In the genomic region with DNA sequence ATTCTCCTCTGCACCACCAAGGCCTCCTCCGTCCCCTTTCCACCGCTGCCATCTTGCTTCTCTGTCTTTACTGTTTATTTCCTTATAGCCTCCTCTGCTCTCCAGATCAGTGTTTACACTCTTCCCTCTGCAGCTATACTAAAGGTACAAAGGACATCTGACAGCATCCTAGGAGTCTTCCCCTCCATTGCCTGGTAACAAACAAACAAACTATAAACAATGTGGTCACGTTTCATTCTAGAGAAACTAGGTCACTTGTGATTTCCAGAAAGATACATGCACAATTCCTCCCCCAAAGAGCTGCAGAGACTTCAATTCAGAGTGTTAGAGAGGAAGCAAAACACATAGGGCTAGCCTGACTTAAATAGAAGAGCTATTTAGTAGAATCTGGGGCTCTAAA, we compare ENCODE assay signal across 25 mouse cellular contexts.
DNase-seq lines count a peak whose midpoint lies in the region; ATAC-seq and TF ChIP-seq lines count a peak whose summit lies in the region.
"Had no signal": no experiment of that assay in that cellular context is flagged by ENCODE, and none has a peak within 500 bp of the region (broad histone marks: within the 10 kb centered on the region; RNA-seq: fewer than 3 reads in every experiment).

No protein-coding gene starts in this region.

- H3K4me1 ChIP-seq in lung, postnatal 0 days (ENCODE audit: insufficient read depth, low read depth, low read length), result no peaks in the 10 kb centered on the region
- H3K4me1 ChIP-seq: embryonic facial prominence, embryonic 12.5 days; forebrain, embryonic 13.5 days; heart, embryonic 15.5 days; hindbrain, embryonic 13.5 days; limb, embryonic 15.5 days; lung, embryonic 15.5 days; midbrain, embryonic 13.5 days had no signal

- peak; percentile 18 for DNase-seq in lung, postnatal 0 days (ENCODE audit: low spot score)
- DNase-seq in lung, postnatal 4 days, result no peak
- peak; percentile 78 for DNase-seq in retina, postnatal 1 day
- DNase-seq in c-Kit-positive CD71-positive TER-119-positive erythroid progenitor cells, embryonic 14.5 days (ENCODE audit: low spot score), result no peak
- DNase-seq: adrenal gland, adult 2 months; B cell, adult 2 months; cerebellum, adult 11-12 months; heart, postnatal 36 days; kidney, adult 18-20 months; kidney, postnatal 10 days; right cerebral cortex, adult 18-20 months; right cerebral cortex, postnatal 4 days had no signal

- no peak for ATAC-seq in lung, postnatal 0 days
- ATAC-seq in CD4-positive, CD25-positive, alpha-beta regulatory T cell, adult 4 months, result peak; percentile 59
- peak; percentile 56 for ATAC-seq in activated CD4-positive, CD25-positive, alpha-beta regulatory T cell, adult 4 months
- no peak for ATAC-seq in erythroid progenitor cell, adult 5-6 weeks (replicated peaks; ENCODE audit: low FRiP score, poor library complexity, severe bottlenecking)
- ATAC-seq: forebrain, embryonic 13.5 days; midbrain, embryonic 13.5 days had no signal

- no peak for TF ChIP-seq CTCF in lung, postnatal 0 days (IDR thresholded peaks at IDR 0.05)

- H3K4me3 ChIP-seq in lung, postnatal 0 days (ENCODE audit: low read depth, low read length), result no peak overlapping the region
- H3K4me3 ChIP-seq: embryonic facial prominence, embryonic 12.5 days; forebrain, embryonic 13.5 days; heart, embryonic 15.5 days; hindbrain, embryonic 13.5 days; left cerebral cortex, adult 2 months; limb, embryonic 15.5 days; lung, embryonic 15.5 days; midbrain, embryonic 13.5 days had no signal

- TF ChIP-seq EP300 in lung, postnatal 0 days (IDR thresholded peaks at IDR 0.05), result no peak

- no peaks in the 10 kb centered on the region for H3K36me3 ChIP-seq in lung, postnatal 0 days (ENCODE audit: insufficient read depth, low read length)
- H3K36me3 ChIP-seq: embryonic facial prominence, embryonic 12.5 days; heart, embryonic 15.5 days; hindbrain, embryonic 13.5 days; limb, embryonic 15.5 days; lung, embryonic 15.5 days; midbrain, embryonic 13.5 days had no signal

- no peak overlapping the region for H3K27ac ChIP-seq in lung, postnatal 0 days (ENCODE audit: low read length)
- H3K27ac ChIP-seq: embryonic facial prominence, embryonic 12.5 days; forebrain, embryonic 13.5 days; heart, embryonic 15.5 days; hindbrain, embryonic 13.5 days; left cerebral cortex, adult 2 months; limb, embryonic 15.5 days; liver, embryonic 14.5 days; lung, embryonic 15.5 days; midbrain, embryonic 13.5 days; stomach, postnatal 0 days had no signal

- WGBS in lung, postnatal 0 days, result 44% methylated on average over 3 of the region's 3 CpGs

- H3K4me2 ChIP-seq in lung, postnatal 0 days (replicated peaks; ENCODE audit: low read depth, low read length), result no peak overlapping the region
- H3K4me2 ChIP-seq: embryonic facial prominence, embryonic 12.5 days; forebrain, embryonic 13.5 days; heart, embryonic 15.5 days; hindbrain, embryonic 13.5 days; limb, embryonic 15.5 days; lung, embryonic 15.5 days; midbrain, embryonic 13.5 days had no signal

- H3K9me3 ChIP-seq in lung, postnatal 0 days (ENCODE audit: low read length), result no peaks in the 10 kb centered on the region
- H3K9me3 ChIP-seq: embryonic facial prominence, embryonic 12.5 days; forebrain, embryonic 13.5 days; heart, embryonic 15.5 days; hindbrain, embryonic 13.5 days; limb, embryonic 15.5 days; lung, embryonic 15.5 days; midbrain, embryonic 13.5 days had no signal

- no peak overlapping the region for H3K9ac ChIP-seq in lung, postnatal 0 days (replicated peaks; ENCODE audit: low read depth)
- H3K9ac ChIP-seq: embryonic facial prominence, embryonic 12.5 days; forebrain, embryonic 13.5 days; heart, embryonic 15.5 days; hindbrain, embryonic 13.5 days; limb, embryonic 15.5 days; liver, embryonic 14.5 days; lung, embryonic 15.5 days; midbrain, embryonic 13.5 days had no signal

- H3K27me3 ChIP-seq in lung, postnatal 0 days (replicated peaks; ENCODE audit: insufficient read depth, low read length), result no peaks in the 10 kb centered on the region
- H3K27me3 ChIP-seq: embryonic facial prominence, embryonic 12.5 days; forebrain, embryonic 13.5 days; heart, embryonic 15.5 days; hindbrain, embryonic 13.5 days; limb, embryonic 15.5 days; lung, embryonic 15.5 days; midbrain, embryonic 13.5 days had no signal

Comparison
In these comparisons a context has a peak if more than half of its experiments do, and no peak if none do; other contexts are left out.
1. DNase-seq: peak in lung, postnatal 0 days (single experiment) and retina, postnatal 1 day (single experiment); none in lung, postnatal 4 days (0 of 2) and c-Kit-positive CD71-positive TER-119-positive erythroid progenitor cells, embryonic 14.5 days (single experiment).
2. ATAC-seq: peak in CD4-positive, CD25-positive, alpha-beta regulatory T cell, adult 4 months (single experiment) and activated CD4-positive, CD25-positive, alpha-beta regulatory T cell, adult 4 months (single experiment); none in lung, postnatal 0 days (single experiment) and erythroid progenitor cell, adult 5-6 weeks (single experiment).